Mouse (Mus musculus): Measurements from ENCODE around the gene Ppara.

GRCm38 (mm10) chr15:85750115-85750514 lies 15.3 kb downstream of the Ppara start:
- TF ChIP-seq GATA1 (IDR thresholded peaks at IDR 0.05; ENCODE audit: borderline replicate concordance, low read length) (no peak), FLI1 (IDR thresholded peaks at IDR 0.05; ENCODE audit: low read length) (no peak)

Measured in megakaryocyte, embryonic 14.5 days (primary cell).